Mouse (Mus musculus): ENCODE results near the gene Six2. TPM values are rescaled to one million over a fixed set of nuclear protein-coding genes. Genes with fewer than 3 reads are reported as not detected.

Six2 gene
- polyA plus RNA-seq, 1 experiment: 14.4 TPM

GRCm38 (mm10) chr17:85691701-85692536, 3.8 kb upstream of the Six2 start:
- 10% methylated on average over 43 of the region's 43 CpGs for WGBS
- H3K36me3 ChIP-seq (ENCODE audit: control insufficient read depth, insufficient read depth, low read length): no peaks in the 10 kb centered on the region
- DNase-seq: no peak
- no peak overlapping the region for H3K27ac ChIP-seq (ENCODE audit: control insufficient read depth, insufficient read depth, low read length)
- no peaks in the 10 kb centered on the region for H3K4me1 ChIP-seq (replicated peaks; ENCODE audit: control insufficient read depth, insufficient read depth, low read length)
- H3K27me3 ChIP-seq (ENCODE audit: control insufficient read depth, insufficient read depth, low read length): peaks cover 3% of the 10 kb centered on the region; the same call in 1 of the 2 replicates
- H3K4me3 ChIP-seq (ENCODE audit: control insufficient read depth, insufficient read depth, low read length): 0 out of 2 replicates have a peak overlapping the region, but pooled peaks have one; percentile 4
- TF ChIP-seq POLR2A (IDR thresholded peaks at IDR 0.05; ENCODE audit: control insufficient read depth, extremely low read depth, insufficient read depth, low read length, poor library complexity): no peak
- no peak for TF ChIP-seq CTCF (IDR thresholded peaks at IDR 0.05; ENCODE audit: borderline replicate concordance, control insufficient read depth, extremely low read depth, insufficient read depth, low read length, poor library complexity)

DNA sequence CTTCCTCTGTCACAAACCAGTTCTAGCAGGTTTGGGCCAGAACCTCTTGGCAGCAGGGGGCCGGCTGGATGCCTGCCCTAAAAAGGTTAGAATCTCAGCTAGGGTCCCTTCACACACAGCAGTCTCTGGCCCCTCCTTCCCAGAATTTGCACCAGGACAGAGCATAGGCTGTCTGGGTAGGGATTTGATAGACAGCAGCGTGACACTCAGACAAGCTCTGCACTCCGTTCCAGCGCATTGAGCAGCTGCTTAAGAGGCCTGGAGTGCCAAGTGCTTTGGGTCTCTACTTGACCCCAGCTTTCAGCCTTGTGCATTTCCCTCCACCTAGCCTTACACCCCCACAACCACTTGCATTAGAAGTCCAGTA, 2.9 kb upstream of the Six2 start:
- TF ChIP-seq POLR2A (IDR thresholded peaks at IDR 0.05; ENCODE audit: control insufficient read depth, extremely low read depth, insufficient read depth, low read length, poor library complexity) (no peak), CTCF (IDR thresholded peaks at IDR 0.05; ENCODE audit: borderline replicate concordance, control insufficient read depth, extremely low read depth, insufficient read depth, low read length, poor library complexity) (no peak)
- no peaks in the 10 kb centered on the region for H3K4me1 ChIP-seq (replicated peaks; ENCODE audit: control insufficient read depth, insufficient read depth, low read length)
- H3K27me3 ChIP-seq (ENCODE audit: control insufficient read depth, insufficient read depth, low read length): peaks cover 5% of the 10 kb centered on the region; the same call in 1 of the 2 replicates
- no peak overlapping the region for H3K27ac ChIP-seq (ENCODE audit: control insufficient read depth, insufficient read depth, low read length)
- no peak for DNase-seq
- no peaks in the 10 kb centered on the region for H3K36me3 ChIP-seq (ENCODE audit: control insufficient read depth, insufficient read depth, low read length)
- 26% methylated on average over 4 of the region's 4 CpGs for WGBS
- no peak overlapping the region for H3K4me3 ChIP-seq (ENCODE audit: control insufficient read depth, insufficient read depth, low read length)

- TF ChIP-seq POLR2A (IDR thresholded peaks at IDR 0.05; ENCODE audit: control insufficient read depth, extremely low read depth, insufficient read depth, low read length, poor library complexity) (no peak), CTCF (IDR thresholded peaks at IDR 0.05; ENCODE audit: borderline replicate concordance, control insufficient read depth, extremely low read depth, insufficient read depth, low read length, poor library complexity) (no peak)
- DNase-seq: no peak
- WGBS: 22% methylated on average over 6 of the region's 6 CpGs
- Histone ChIP-seq H3K4me1 (replicated peaks; ENCODE audit: control insufficient read depth, insufficient read depth, low read length) (no peaks in the 10 kb centered on the region), H3K36me3 (ENCODE audit: control insufficient read depth, insufficient read depth, low read length) (no peaks in the 10 kb centered on the region), H3K27ac (ENCODE audit: control insufficient read depth, insufficient read depth, low read length) (no peak overlapping the region), H3K4me3 (ENCODE audit: control insufficient read depth, insufficient read depth, low read length) (no peak overlapping the region), H3K27me3 (ENCODE audit: control insufficient read depth, insufficient read depth, low read length) (peaks cover 5% of the 10 kb centered on the region; the same call in 1 of the 2 replicates)
Measured at GRCm38 (mm10) chr17:85690323-85690968, 2.4 kb upstream of the Six2 start.

DNA sequence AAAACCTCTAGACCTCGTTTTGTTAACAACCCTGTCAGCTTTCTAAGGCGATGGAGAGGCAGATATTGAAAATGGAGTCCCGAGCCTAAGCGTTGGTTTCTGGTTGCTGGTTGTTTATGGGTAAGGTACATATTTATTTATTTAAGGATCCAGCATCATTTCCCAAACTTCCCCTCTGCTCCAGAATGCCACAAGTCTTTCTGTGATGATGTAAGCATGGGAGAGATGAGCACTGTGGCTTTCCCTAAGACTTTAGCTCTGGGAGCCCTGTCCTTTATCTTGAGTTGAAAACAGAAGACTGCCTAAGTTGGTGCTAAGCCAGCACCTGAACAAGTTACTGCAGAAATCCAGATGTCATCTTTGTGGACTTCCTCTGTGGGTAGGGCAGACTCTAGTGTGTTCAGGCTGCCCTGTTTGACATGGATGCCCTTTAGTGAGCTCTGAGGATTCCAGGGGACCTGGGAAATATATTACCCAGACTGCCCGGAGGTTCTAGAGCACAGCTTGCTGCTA, 1.8 kb upstream of the Six2 start:
- TF ChIP-seq CTCF (IDR thresholded peaks at IDR 0.05; ENCODE audit: borderline replicate concordance, control insufficient read depth, extremely low read depth, insufficient read depth, low read length, poor library complexity): no peak
- no peak for TF ChIP-seq POLR2A (IDR thresholded peaks at IDR 0.05; ENCODE audit: control insufficient read depth, extremely low read depth, insufficient read depth, low read length, poor library complexity)
- no peak for DNase-seq
- no peak overlapping the region for H3K27ac ChIP-seq (ENCODE audit: control insufficient read depth, insufficient read depth, low read length)
- no peaks in the 10 kb centered on the region for H3K36me3 ChIP-seq (ENCODE audit: control insufficient read depth, insufficient read depth, low read length)
- peaks cover 8% of the 10 kb centered on the region; the same call in 1 of the 2 replicates for H3K27me3 ChIP-seq (ENCODE audit: control insufficient read depth, insufficient read depth, low read length)
- WGBS: 31% methylated on average over 5 of the region's 5 CpGs
- H3K4me3 ChIP-seq (ENCODE audit: control insufficient read depth, insufficient read depth, low read length): no peak overlapping the region
- H3K4me1 ChIP-seq (replicated peaks; ENCODE audit: control insufficient read depth, insufficient read depth, low read length): no peaks in the 10 kb centered on the region

DNA sequence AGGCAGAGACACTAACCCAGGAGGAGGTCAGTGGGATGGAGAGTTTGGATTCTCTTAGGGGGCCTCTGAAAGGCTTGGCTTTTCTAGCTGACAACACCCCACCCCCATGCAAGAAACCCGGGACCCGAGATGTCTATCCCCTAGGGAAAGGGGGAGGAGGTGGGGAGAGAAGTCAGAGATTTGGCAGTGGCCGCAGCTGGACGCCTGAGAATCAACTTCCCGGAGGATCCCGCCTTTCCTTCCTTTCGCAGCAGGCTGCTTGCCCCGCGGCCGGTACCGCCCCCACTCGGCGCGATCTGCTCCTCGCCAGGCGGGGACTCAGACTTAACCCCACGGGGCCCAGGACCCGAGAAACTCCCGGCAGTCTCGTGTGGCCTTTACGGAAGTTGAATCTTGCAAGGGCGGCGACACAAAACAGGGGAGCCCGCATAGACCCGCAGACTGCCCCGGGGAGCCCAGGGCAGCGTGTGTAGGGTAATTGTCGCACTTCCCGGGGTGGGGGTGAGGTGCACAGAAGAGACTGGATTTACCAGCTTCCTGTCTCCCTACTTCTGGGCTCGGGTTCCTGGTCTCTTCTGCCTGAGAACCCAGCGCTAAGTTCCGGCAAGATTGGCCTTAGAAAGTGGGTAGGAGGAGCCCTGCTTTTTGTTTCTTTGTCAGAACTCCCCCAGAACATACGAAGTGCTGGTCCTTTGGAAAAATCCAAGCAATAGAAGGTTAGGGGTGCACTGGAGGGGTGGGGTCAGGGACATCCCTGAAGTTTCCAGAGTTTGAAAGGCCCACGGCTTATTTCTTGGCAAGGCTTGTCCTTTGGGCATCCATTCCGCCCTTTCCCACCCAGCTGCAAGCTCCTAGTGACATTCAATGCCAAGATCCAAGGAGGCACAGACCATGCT, 1.1 kb upstream of the Six2 start:
- Histone ChIP-seq H3K27me3 (ENCODE audit: control insufficient read depth, insufficient read depth, low read length) (peaks cover 8% of the 10 kb centered on the region; the same call in 1 of the 2 replicates), H3K36me3 (ENCODE audit: control insufficient read depth, insufficient read depth, low read length) (no peaks in the 10 kb centered on the region), H3K27ac (ENCODE audit: control insufficient read depth, insufficient read depth, low read length) (peak overlapping the region; percentile 13; the same call in 1 of the 2 replicates), H3K4me1 (replicated peaks; ENCODE audit: control insufficient read depth, insufficient read depth, low read length) (no peaks in the 10 kb centered on the region), H3K4me3 (ENCODE audit: control insufficient read depth, insufficient read depth, low read length) (no peak overlapping the region)
- TF ChIP-seq CTCF (IDR thresholded peaks at IDR 0.05; ENCODE audit: borderline replicate concordance, control insufficient read depth, extremely low read depth, insufficient read depth, low read length, poor library complexity) (no peak), POLR2A (IDR thresholded peaks at IDR 0.05; ENCODE audit: control insufficient read depth, extremely low read depth, insufficient read depth, low read length, poor library complexity) (no peak)
- DNase-seq: no peak
- 3% methylated on average over 35 of the region's 35 CpGs for WGBS
